Mouse (Mus musculus): ENCODE results near the gene Cfc1. TPM values are rescaled to one million over a fixed set of nuclear protein-coding genes. Genes with fewer than 3 reads are reported as not detected.

Gene Cfc1
- polyA plus RNA-seq, 1 experiment from 2014 or later, result not detected

GRCm38 (mm10) chr1:34564383-34565045 lies 29.1 kb downstream of the Cfc1 start:
- ATAC-seq (ENCODE audit: low FRiP score, low read depth), result no peak
- no peak overlapping the region for H3K9ac ChIP-seq
- no peak overlapping the region for H3K27ac ChIP-seq
- H3K9me3 ChIP-seq, result no peaks in the 10 kb centered on the region
- H3K4me2 ChIP-seq (replicated peaks), result no peak overlapping the region
- no peaks in the 10 kb centered on the region for H3K36me3 ChIP-seq
- WGBS, result 85% methylated on average over 8 of the region's 8 CpGs
- no peaks in the 10 kb centered on the region for H3K4me1 ChIP-seq
- H3K27me3 ChIP-seq (replicated peaks), result no peaks in the 10 kb centered on the region
- no peak overlapping the region for H3K4me3 ChIP-seq

- no peaks in the 10 kb centered on the region for H3K27me3 ChIP-seq (replicated peaks)
- no peak overlapping the region for H3K4me2 ChIP-seq (replicated peaks)
- no peak overlapping the region for H3K4me3 ChIP-seq
- 97% methylated on average over 2 of the region's 2 CpGs for WGBS
- no peaks in the 10 kb centered on the region for H3K4me1 ChIP-seq
- ATAC-seq (ENCODE audit: low FRiP score, low read depth), result no peak
- no peaks in the 10 kb centered on the region for H3K9me3 ChIP-seq
- no peaks in the 10 kb centered on the region for H3K36me3 ChIP-seq
- H3K27ac ChIP-seq, result no peak overlapping the region
- no peak overlapping the region for H3K9ac ChIP-seq
Observed at GRCm38 (mm10) chr1:34568120-34568519, 32.7 kb downstream of the Cfc1 start.

- Histone ChIP-seq H3K9me3 (no peaks in the 10 kb centered on the region), H3K36me3 (no peaks in the 10 kb centered on the region), H3K9ac (no peak overlapping the region), H3K4me3 (no peak overlapping the region), H3K4me1 (no peaks in the 10 kb centered on the region), H3K4me2 (replicated peaks) (no peak overlapping the region), H3K27me3 (replicated peaks) (no peaks in the 10 kb centered on the region), H3K27ac (no peak overlapping the region)
- no peak for ATAC-seq (ENCODE audit: low FRiP score, low read depth)
- 83% methylated on average over 2 of the region's 2 CpGs for WGBS
Observed at GRCm38 (mm10) chr1:34569876-34570275, 34.4 kb downstream of the Cfc1 start.

- Histone ChIP-seq H3K36me3 (no peaks in the 10 kb centered on the region), H3K4me1 (no peaks in the 10 kb centered on the region), H3K4me2 (replicated peaks) (no peak overlapping the region), H3K27me3 (replicated peaks) (no peaks in the 10 kb centered on the region), H3K4me3 (no peak overlapping the region), H3K27ac (no peak overlapping the region), H3K9me3 (no peaks in the 10 kb centered on the region), H3K9ac (no peak overlapping the region)
- no peak for ATAC-seq (ENCODE audit: low FRiP score, low read depth)
- WGBS, result 78% methylated on average over 6 of the region's 6 CpGs
Observed at GRCm38 (mm10) chr1:34571431-34571830, 36.0 kb downstream of the Cfc1 start.

- Histone ChIP-seq H3K27ac (no peak overlapping the region), H3K9me3 (no peaks in the 10 kb centered on the region), H3K9ac (no peak overlapping the region), H3K27me3 (replicated peaks) (peaks cover 8% of the 10 kb centered on the region; the same call in 1 of the 2 replicates), H3K36me3 (no peaks in the 10 kb centered on the region), H3K4me3 (no peak overlapping the region), H3K4me1 (no peaks in the 10 kb centered on the region), H3K4me2 (replicated peaks) (no peak overlapping the region)
- 87% methylated on average over 6 of the region's 6 CpGs for WGBS
- no peak for ATAC-seq (ENCODE audit: low FRiP score, low read depth)
Observed at GRCm38 (mm10) chr1:34573221-34573620, 37.8 kb downstream of the Cfc1 start.

- H3K4me3 ChIP-seq, result peak within 1 kb of the TSS; percentile 39
- H3K9me3 ChIP-seq, result no peaks in the 10 kb centered on the region
- H3K36me3 ChIP-seq, result no peaks in the 10 kb centered on the region
- no peaks in the 10 kb centered on the region; the same call in 1 of the 2 replicates for H3K4me1 ChIP-seq
- H3K27ac ChIP-seq, result peak within 1 kb of the TSS; percentile 66; the same call in 1 of the 2 replicates
- under 1% methylated on average over 53 of the region's 53 CpGs for whole genome bisulfite sequencing
- H3K4me2 ChIP-seq (replicated peaks), result peak within 1 kb of the TSS; percentile 67
- peak within 1 kb of the TSS; percentile 57 for H3K9ac ChIP-seq
- peaks cover 28% of the 10 kb centered on the region for H3K27me3 ChIP-seq (replicated peaks)
- ATAC-seq (ENCODE audit: low FRiP score, low read depth), result peak; percentile 94
Observed at GRCm38 (mm10) chr1:34578851-34579781, 43.7 kb downstream of the Cfc1 start, which contains the start of gene Amer3. Gene Amer3 (plus strand): TSS chr1:34579657.

- Histone ChIP-seq H3K27ac (peak overlapping the region; percentile 66; the same call in 1 of the 2 replicates), H3K4me2 (replicated peaks) (peak overlapping the region; percentile 67), H3K4me3 (peak overlapping the region; percentile 39), H3K9ac (peak overlapping the region; percentile 57), H3K4me1 (no peaks in the 10 kb centered on the region; the same call in 1 of the 2 replicates), H3K9me3 (no peaks in the 10 kb centered on the region), H3K27me3 (replicated peaks) (peaks cover 28% of the 10 kb centered on the region), H3K36me3 (no peaks in the 10 kb centered on the region)
- under 1% methylated on average over 18 of the region's 18 CpGs for WGBS
- peak; percentile 65 for ATAC-seq (ENCODE audit: low FRiP score, low read depth)
Observed at GRCm38 (mm10) chr1:34579782-34580356, 44.4 kb downstream of the Cfc1 start.

GRCm38 (mm10) chr1:34582218-34582617 lies 46.8 kb downstream of the Cfc1 start:
- Histone ChIP-seq H3K27ac (no peak overlapping the region), H3K4me1 (no peaks in the 10 kb centered on the region; the same call in 1 of the 2 replicates), H3K27me3 (replicated peaks) (peaks cover 25% of the 10 kb centered on the region), H3K4me3 (no peak overlapping the region), H3K9me3 (no peaks in the 10 kb centered on the region), H3K36me3 (peaks cover 7% of the 10 kb centered on the region; the same call in 1 of the 2 replicates), H3K4me2 (replicated peaks) (no peak overlapping the region), H3K9ac (no peak overlapping the region)
- no peak for ATAC-seq (ENCODE audit: low FRiP score, low read depth)
- 73% methylated on average over 6 of the region's 6 CpGs for WGBS

GRCm38 (mm10) chr1:34583821-34584263 lies 48.4 kb downstream of the Cfc1 start:
- Histone ChIP-seq H3K4me2 (replicated peaks) (no peak overlapping the region), H3K27me3 (replicated peaks) (peaks cover 15% of the 10 kb centered on the region), H3K27ac (no peak overlapping the region), H3K36me3 (peaks cover 19% of the 10 kb centered on the region; the same call in 1 of the 2 replicates), H3K4me1 (no peaks in the 10 kb centered on the region; the same call in 1 of the 2 replicates), H3K4me3 (no peak overlapping the region), H3K9ac (no peak overlapping the region), H3K9me3 (no peaks in the 10 kb centered on the region)
- no peak for ATAC-seq (ENCODE audit: low FRiP score, low read depth)
- WGBS, result 21% methylated on average over 4 of the region's 4 CpGs

- no peak overlapping the region for H3K9ac ChIP-seq
- WGBS, result 76% methylated on average over 4 of the region's 4 CpGs
- H3K4me2 ChIP-seq (replicated peaks), result no peak overlapping the region
- H3K9me3 ChIP-seq, result no peaks in the 10 kb centered on the region
- no peaks in the 10 kb centered on the region; the same call in 1 of the 2 replicates for H3K4me1 ChIP-seq
- no peak overlapping the region for H3K27ac ChIP-seq
- ATAC-seq (ENCODE audit: low FRiP score, low read depth), result no peak
- H3K36me3 ChIP-seq, result peaks cover 24% of the 10 kb centered on the region; the same call in 1 of the 2 replicates
- H3K4me3 ChIP-seq, result no peak overlapping the region
- H3K27me3 ChIP-seq (replicated peaks), result peaks cover 11% of the 10 kb centered on the region; the same call in 1 of the 2 replicates
Observed at GRCm38 (mm10) chr1:34584736-34585135, 49.3 kb downstream of the Cfc1 start.

GRCm38 (mm10) chr1:34587298-34588096 lies 52.0 kb downstream of the Cfc1 start:
- peaks cover 32% of the 10 kb centered on the region for H3K36me3 ChIP-seq
- no peaks in the 10 kb centered on the region; the same call in 1 of the 2 replicates for H3K4me1 ChIP-seq
- no peak overlapping the region for H3K9ac ChIP-seq

More at GRCm38 (mm10) chr1:34587298-34588096, 52.0 kb downstream of the Cfc1 start:
- H3K4me2 ChIP-seq (replicated peaks), result no peak overlapping the region
- H3K27me3 ChIP-seq (replicated peaks), result no peaks in the 10 kb centered on the region
- H3K9me3 ChIP-seq, result no peaks in the 10 kb centered on the region
- H3K27ac ChIP-seq, result no peak overlapping the region
- 88% methylated on average over 22 of the region's 22 CpGs for WGBS
- no peak overlapping the region for H3K4me3 ChIP-seq
- no peak for ATAC-seq (ENCODE audit: low FRiP score, low read depth)
